Mouse (Mus musculus) ovary, adult 18-20 months (tissue): Measurements from ENCODE around the gene Myzap.

Experiments
- DNase-seq: peaks from one replicate; pipeline ENCODE4 v3.0.0; 2022; ENCODE audit warnings: low spot score, mixed read lengths

Gene Myzap

GRCm38 (mm10) chr9:71599861-71600260 lies 7.7 kb upstream of the Myzap start:
- no peak for DNase-seq

DNA sequence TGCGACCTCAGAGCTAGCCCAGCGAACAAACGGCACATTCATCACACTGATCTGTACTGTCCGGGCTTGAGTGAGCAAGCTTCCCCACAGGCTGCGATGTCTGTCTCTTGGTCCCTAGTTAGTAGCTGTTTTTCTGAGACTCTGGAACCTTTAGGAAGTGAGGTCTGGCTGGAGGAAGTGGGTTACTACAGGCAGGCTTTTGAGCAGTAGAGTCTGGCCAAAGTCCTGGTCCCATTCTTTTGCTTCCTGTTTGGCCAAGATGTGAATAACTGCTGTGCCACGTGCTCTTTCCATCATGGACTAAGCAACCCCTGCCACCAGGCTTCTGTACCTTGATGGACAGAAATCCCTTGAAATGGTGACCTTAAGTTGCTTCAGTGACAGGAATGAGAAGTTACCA lies 4.7 kb upstream of the Myzap start:
- DNase-seq: no peak

GRCm38 (mm10) chr9:71592577-71593285 lies 571 bp upstream of the Myzap start:
- DNase-seq: no peak

DNA sequence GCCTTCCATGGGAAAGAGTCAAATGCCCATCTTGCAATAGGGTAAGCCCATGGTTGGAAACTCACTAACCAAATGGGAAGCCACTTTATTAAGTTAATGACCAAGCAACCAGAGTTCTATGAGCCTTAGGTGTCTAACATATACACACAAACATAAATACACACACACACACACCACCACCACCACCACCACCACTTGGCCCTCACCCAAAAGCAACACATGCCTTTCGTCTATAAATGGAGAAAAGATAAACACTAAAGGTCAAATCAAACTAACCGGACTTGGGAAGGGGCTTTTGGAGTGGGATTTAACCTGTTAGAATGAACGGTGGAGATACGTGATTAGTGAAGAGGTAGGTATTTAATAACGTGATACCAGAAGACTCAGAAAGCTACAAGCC lies 1.1 kb downstream of the Myzap start:
- DNase-seq: no peak

- no peak for DNase-seq
Observed at GRCm38 (mm10) chr9:71589771-71590170, 2.4 kb downstream of the Myzap start.

DNA sequence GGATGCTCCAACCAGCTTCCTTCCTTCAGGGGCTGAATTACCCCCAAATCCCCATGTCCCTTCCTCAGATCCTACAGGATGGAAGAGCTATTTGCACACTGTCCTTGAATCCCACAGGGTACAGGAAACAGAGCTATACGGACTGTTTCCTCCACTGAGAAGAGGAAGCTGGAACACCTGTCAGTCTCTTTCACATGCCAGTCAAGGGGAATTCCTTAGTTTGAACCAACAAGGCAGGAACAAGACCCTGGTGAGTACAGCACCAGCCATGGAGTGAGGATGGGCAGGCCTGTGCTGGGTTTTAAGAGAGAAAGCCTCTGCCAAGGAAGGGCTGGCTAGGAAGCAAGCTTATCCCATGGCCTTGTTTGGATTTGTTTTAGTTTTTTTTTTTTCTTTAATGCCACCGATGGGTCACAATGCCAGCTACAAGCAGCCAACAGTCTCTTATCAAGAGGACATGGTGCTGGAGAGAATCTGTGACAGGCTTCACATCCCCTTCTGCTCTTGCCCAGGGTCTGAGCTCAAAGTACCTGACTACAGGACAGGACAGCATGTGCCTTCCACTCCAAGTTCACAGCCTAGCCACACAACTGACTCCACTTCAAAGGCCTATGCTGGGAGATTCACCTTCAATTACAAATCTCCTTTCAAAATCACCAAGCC lies 3.1 kb downstream of the Myzap start:
- no peak for DNase-seq

DNA sequence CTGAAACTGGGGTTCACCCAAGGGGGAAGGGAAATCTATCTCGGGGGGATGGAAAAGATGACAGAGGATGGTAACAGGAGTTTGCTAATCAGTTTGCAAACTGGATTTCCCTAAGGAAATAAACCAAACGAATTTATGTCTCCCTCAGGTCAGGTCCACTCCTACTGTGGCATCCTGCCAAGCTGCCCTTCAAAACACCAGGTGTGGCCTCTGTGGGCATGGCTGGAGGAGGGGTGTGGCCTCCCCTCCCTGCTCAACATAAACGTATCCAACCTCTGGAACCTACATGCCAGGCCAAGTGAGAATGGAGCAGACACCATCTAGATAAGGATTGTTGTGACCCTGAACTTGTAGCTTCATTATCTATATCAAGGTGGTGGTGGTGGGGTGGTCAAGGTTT lies 5.8 kb downstream of the Myzap start:
- no peak for DNase-seq

- no peak for DNase-seq
Observed at GRCm38 (mm10) chr9:71582771-71583170, 9.4 kb downstream of the Myzap start.

- DNase-seq: no peak
Observed at GRCm38 (mm10) chr9:71578896-71579564, 13.1 kb downstream of the Myzap start.

DNA sequence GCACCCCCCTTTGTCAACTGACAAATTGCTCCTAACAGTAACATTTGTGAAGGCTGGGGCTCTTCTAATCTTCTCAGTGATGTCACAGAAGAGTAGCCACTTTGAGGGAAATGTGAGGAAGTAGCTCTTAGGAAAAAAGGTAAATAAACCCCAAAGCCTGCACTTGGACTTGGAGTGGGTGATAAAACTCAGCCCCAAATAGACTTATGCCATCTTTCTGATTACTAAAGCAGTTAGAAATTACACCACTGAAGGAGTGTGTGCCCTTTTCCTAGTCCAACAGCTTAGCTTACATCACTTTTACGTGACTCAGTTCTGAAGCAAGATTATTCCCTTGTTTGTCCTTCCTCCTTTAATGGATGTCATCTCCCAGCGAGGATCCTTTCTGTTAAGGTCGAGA lies 17.7 kb downstream of the Myzap start:
- no peak for DNase-seq

GRCm38 (mm10) chr9:71573771-71574340 lies 18.3 kb downstream of the Myzap start:
- no peak for DNase-seq

DNA sequence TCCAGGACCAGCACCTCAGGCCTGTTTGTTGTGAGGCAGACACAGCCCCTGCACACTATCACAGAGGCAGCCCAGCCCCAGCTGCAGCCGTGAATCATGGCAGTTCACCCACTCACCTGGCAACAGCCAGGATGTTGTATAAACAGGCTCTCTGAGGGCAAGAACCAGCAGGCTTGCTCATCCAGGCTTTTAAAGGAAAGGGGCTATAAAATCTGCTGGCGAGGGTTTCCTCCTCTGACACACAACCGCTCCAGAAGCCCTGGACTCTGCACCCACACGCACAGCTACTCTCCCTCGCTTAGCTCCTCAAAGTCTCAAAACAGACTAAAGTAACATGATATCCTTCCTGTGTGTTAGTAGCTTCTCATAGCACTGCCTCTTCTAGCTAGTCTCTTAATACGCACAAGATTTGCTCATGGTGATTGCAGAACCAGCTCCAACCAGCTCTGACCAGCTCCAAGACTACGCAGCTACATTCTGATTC lies 21.0 kb downstream of the Myzap start:
- no peak for DNase-seq

DNA sequence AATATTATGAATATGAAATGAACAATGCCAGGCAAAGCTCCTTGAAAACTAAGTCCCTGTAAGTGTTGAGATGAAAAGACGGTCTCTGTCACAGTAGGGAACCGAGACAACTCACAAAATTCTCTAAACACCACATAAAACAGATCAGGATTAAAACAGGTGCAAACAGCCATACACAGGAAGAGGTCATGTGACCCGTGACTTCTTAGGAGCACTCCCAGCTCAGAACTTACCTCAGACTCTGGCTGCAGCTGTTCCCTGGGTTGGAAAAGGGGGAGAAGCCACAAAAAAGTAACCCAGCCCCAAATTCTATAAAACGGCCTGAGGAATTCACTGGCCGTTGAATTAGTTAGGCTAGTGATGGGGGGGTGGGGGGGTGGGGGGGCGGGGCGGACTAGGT lies 22.0 kb downstream of the Myzap start:
- DNase-seq: no peak

- no peak for DNase-seq
Observed at GRCm38 (mm10) chr9:71568323-71568942, 23.7 kb downstream of the Myzap start.

GRCm38 (mm10) chr9:71567391-71567790 lies 24.8 kb downstream of the Myzap start:
- DNase-seq: no peak

- no peak for DNase-seq
Observed at GRCm38 (mm10) chr9:71566763-71567162, 25.4 kb downstream of the Myzap start.

GRCm38 (mm10) chr9:71557737-71558136 lies 34.4 kb downstream of the Myzap start:
- DNase-seq: peak; percentile 66

GRCm38 (mm10) chr9:71554001-71554400 lies 38.2 kb downstream of the Myzap start:
- DNase-seq: no peak

DNA sequence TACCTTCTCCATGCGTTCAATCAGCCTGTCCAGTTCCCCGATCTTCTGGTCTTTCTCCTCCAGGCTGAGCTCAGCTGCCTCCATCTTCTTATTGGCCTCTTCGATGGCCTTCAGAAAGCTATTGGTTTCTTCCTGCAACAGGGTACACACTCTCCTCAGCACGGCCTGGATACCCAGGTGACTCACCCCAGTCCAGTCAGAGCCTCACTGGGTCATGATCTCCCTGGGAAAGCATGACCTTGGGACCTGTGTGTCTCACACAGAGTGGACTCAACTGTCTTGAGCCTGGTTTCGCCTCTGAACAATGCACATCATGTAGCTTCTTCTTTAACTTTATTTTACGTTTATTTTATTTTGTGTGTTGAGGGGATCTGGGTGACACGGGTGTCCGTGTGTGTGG lies 42.0 kb downstream of the Myzap start:
- no peak for DNase-seq

- no peak for DNase-seq
Observed at GRCm38 (mm10) chr9:71547704-71548275, 44.4 kb downstream of the Myzap start.

GRCm38 (mm10) chr9:71544831-71545230 lies 47.3 kb downstream of the Myzap start:
- no peak for DNase-seq
